Mouse (Mus musculus) small intestine, adult 2 months (tissue): ENCODE results near the gene Tradd. TPM values are rescaled to one million over a fixed set of nuclear protein-coding genes. Genes with fewer than 3 reads are reported as not detected.
A peak's percentile ranks its signal among the peaks of the same experiment; 100 is the strongest.

ENCODE experiments used
- H3K27ac ChIP-seq: fragments of 200-500 bp; 2 replicates; pipeline ENCODE4 v1.5.1; 2012; ENCODE audit warnings: low read depth, low read length, control low read depth, inconsistent platforms; ENCODE audit not compliant: insufficient read depth
- H3K27me3 ChIP-seq: fragments of 200-500 bp; 2 replicates; pipeline ENCODE4 v1.6.1; 2012; ENCODE audit warnings: mild to moderate bottlenecking, moderate library complexity, low read length, inconsistent platforms; ENCODE audit not compliant: control insufficient read depth, insufficient read depth
- H3K36me3 ChIP-seq: fragments of 200-500 bp; 2 replicates; pipeline ENCODE4 v1.6.1; 2012; ENCODE audit warnings: mild to moderate bottlenecking, low read length, control low read depth, inconsistent platforms; ENCODE audit not compliant: control insufficient read depth, insufficient read depth
- H3K4me1 ChIP-seq: fragments of 200-500 bp; 2 replicates; pipeline ENCODE4 v1.6.1; 2012; ENCODE audit warnings: low read length, inconsistent platforms, mixed read lengths; ENCODE audit not compliant: control insufficient read depth, insufficient read depth, insufficient read length
- H3K4me3 ChIP-seq: fragments of 200-500 bp; 2 replicates; pipeline ENCODE4 v1.5.1; 2012; ENCODE audit warnings: low read depth, mild to moderate bottlenecking, control low read depth, inconsistent platforms, low read length, moderate library complexity
- CTCF ChIP-seq: fragments of 200-500 bp; IDR thresholded peaks from 2 replicates; pipeline ENCODE4 v1.5.1; 2012; ENCODE audit warnings: low read depth, mild to moderate bottlenecking, control low read depth, inconsistent platforms, low read length, moderate library complexity, mixed read lengths; ENCODE audit not compliant: insufficient replicate concordance, insufficient read length; ENCODE audit errors: extremely low read depth
- POLR2A ChIP-seq: fragments of 200-500 bp; IDR thresholded peaks from 2 replicates; pipeline ENCODE4 v1.6.1; 2012; ENCODE audit warnings: low read depth, mild to moderate bottlenecking, control low read depth, inconsistent platforms, low read length, moderate library complexity
- WGBS: fragments of 180-500 bp; shearing (Covaris S2); methylation state at CpG from one replicate; pipeline ENCODE4 v1.1.7; 2018; 5-methylcytosine and 5-hydroxymethylcytosine counted together
- polyA plus RNA-seq: library from polyadenylated mRNA; depleted of rRNA; stranded (reverse); fragments of >200 nt; gene quantifications from 2 replicates; pipeline ENCODE4 v1.2.3, GENCODE M21; 2012

Tradd gene
- polyA plus RNA-seq, 1 experiment, result 112 TPM

DNA sequence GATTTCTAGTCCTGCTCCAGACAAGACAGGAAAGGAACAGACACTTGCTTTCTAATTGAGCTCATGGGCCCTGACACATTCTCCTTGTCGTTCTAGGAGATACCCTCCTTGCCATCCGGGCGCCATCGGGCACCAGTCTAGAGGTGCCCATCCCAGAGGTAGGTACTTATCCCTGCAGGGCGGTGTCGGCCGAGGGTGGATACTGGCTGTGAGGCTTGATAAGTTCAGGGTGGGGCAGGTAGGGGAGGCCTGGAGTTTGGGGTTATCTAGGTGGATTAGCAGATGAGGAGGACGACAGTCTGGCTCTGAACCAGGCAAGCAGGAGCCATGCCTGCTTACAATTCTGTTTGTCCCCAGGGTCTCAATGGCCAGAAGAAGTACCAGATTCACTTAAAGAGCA is 35.6 kb upstream of the Tradd start:
- peaks cover 43% of the 10 kb centered on the region for H3K36me3 ChIP-seq
- no peak overlapping the region for H3K4me3 ChIP-seq
- no peaks in the 10 kb centered on the region for H3K27me3 ChIP-seq
- H3K4me1 ChIP-seq, result peaks cover 17% of the 10 kb centered on the region
- TF ChIP-seq POLR2A (no peak), CTCF (no peak)
- WGBS, result 59% methylated on average over 8 of the region's 8 CpGs
- no peak overlapping the region for H3K27ac ChIP-seq

DNA sequence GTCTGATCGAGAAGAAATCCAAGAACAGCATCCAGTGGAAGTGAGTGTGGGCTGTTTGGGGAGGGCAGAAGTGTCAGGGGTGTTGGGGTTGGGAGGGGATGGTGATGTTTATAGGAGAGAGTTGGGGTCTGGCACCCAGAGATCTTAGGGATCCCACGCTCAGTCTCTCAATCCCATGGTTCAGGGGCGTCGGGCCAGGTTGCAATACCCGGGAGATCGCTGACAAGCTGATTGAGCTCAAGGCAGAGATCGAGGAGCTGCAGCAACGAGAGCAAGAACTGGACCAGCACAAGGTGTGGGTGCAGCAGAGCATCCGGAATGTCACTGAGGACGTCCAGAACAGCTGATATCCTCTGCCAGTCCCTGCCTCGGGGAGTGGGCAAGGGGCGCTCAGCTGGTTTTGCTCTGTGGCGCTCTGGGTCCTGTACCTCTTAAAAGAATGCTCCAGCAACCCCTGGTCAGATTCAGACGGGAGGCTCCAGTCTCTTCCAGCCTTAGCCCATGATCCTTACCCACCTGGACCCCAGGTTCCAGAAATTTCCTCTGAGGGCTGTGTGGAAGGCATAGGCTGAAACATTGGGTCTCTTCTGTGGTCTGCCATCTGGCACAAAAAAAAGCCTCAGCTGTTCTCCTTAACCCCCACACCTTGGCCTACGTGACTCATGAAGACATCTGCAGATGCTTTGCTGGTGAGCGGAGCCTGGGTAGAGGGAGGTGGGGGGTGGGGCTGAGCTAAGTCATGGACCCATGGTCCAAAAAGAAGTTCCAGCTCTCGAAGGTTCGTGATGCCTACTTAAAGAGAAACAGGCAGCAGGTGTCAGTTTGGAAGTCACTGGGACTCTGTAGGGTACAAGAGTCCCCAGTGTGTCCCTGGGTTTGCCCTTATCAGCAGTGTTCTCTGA is 34.2 kb upstream of the Tradd start:
- 25% methylated on average over 18 of the region's 18 CpGs for WGBS
- no peak overlapping the region for H3K27ac ChIP-seq
- no peak for TF ChIP-seq CTCF
- TF ChIP-seq POLR2A, result no peak
- H3K36me3 ChIP-seq, result peaks cover 32% of the 10 kb centered on the region
- H3K27me3 ChIP-seq, result no peaks in the 10 kb centered on the region
- peaks cover 12% of the 10 kb centered on the region for H3K4me1 ChIP-seq
- peak overlapping the region; percentile 94 for H3K4me3 ChIP-seq

DNA sequence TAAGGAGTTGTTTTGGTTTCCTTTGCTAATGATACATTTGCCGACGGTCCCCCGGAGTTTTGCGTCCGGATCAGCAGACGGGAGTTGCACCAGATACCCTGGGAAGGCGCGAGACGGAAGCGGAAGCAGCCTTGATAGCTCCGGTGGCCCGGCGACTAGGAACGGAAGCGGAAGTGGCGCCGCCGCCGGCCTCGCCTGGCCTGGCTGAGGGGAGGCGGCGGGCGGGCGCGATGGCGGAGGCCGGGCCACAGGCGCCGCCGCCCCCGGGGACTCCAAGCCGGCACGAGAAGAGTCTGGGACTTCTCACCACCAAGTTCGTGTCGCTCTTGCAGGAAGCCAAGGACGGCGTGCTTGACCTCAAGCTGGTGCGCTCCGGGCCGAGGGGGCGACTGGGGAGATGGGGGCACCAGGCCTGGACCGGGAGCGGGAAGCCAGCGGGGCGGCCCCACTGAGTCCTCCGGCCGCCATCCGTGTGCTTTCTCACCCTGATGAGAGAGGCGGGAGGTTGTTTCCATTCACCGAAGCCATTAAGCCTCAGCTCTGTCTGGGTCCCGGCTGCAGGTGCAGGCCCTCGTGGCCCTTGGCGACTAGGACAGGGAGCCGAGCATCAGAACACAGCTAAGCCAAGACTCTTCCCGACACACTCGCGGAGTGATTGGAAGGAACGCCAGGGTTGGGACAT is 33.2 kb upstream of the Tradd start, which contains the start of gene E2f4:
TSS of gene E2f4 (plus strand) at position 153 of the 682 bp plus-strand sequence.
- Histone ChIP-seq H3K27me3 (no peaks in the 10 kb centered on the region), H3K4me3 (peak within 1 kb of the TSS; percentile 94), H3K27ac (peak within 1 kb of the TSS; percentile 28; the same call in 1 of the 2 replicates), H3K4me1 (peaks cover 12% of the 10 kb centered on the region), H3K36me3 (peaks cover 24% of the 10 kb centered on the region)
- TF ChIP-seq CTCF (no peak), POLR2A (peak; percentile 87)
- under 1% methylated on average over 58 of the region's 58 CpGs for WGBS

DNA sequence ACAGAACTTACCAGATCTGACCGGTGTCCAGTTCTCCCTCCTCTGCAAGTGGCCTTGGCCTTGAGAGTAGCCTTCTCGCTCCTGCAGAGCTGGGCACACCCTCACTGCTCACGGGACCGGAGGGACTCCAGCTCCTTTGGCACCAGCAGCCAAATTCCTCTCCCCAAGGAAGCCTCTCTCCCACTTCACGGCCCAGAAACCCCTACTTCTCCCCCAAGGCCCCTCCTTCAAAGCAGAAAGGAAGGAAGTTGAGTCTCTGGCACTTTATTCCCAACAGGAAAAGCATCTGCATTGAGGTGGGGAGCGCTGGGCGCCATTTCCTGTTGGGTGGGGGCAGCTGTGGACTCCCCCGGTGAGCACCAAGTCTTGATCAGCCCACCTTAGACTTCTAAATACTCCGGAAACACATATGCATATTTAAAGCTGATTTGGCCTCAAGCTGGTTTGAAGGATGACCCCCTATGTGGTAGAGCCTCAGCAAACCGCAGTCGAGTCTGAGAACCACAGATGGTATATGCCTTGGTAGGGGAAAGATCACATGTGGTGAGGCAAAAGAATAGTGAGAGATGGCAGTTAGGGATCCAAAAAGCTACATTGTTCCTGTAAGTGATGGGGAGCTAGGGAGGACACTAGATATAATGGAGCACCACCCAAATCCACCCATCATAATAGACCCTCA is 31.6 kb upstream of the Tradd start, which contains the start of gene Exoc3l:
TSS of gene Exoc3l (minus strand) at position 207 of the 679 bp plus-strand sequence.
- Histone ChIP-seq H3K36me3 (peaks cover 12% of the 10 kb centered on the region), H3K27ac (no peak within 1 kb of the TSS), H3K27me3 (no peaks in the 10 kb centered on the region), H3K4me1 (peaks cover 12% of the 10 kb centered on the region), H3K4me3 (peak within 1 kb of the TSS; percentile 20)
- 65% methylated on average over 11 of the region's 11 CpGs for WGBS
- no peak for TF ChIP-seq POLR2A
- no peak for TF ChIP-seq CTCF

DNA sequence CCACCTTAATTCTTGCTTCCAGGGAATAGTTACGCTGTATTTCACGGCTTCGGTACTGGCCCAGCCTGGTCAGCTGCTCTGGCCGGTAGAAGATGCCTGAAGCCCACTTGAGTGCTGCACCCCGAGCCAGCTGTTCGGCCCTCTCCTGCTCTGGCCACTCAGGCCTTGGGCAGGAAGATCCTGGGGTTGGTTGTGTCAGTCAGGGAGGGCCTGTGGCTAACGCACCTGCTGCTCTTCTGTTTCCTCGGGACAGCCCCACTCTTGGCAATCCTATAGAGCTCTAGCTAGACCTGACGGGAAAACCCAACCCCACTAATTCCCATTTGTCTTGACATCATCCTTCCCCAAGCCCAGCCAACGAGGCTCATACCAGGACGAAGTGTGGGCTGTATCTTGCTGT is 30.8 kb upstream of the Tradd start:
- TF ChIP-seq POLR2A, result no peak
- TF ChIP-seq CTCF, result no peak
- Histone ChIP-seq H3K36me3 (peaks cover 6% of the 10 kb centered on the region), H3K4me1 (peaks cover 18% of the 10 kb centered on the region), H3K4me3 (peak overlapping the region; percentile 20), H3K27me3 (no peaks in the 10 kb centered on the region; the same call in 1 of the 2 replicates), H3K27ac (no peak overlapping the region)
- WGBS, result 71% methylated on average over 11 of the region's 11 CpGs

DNA sequence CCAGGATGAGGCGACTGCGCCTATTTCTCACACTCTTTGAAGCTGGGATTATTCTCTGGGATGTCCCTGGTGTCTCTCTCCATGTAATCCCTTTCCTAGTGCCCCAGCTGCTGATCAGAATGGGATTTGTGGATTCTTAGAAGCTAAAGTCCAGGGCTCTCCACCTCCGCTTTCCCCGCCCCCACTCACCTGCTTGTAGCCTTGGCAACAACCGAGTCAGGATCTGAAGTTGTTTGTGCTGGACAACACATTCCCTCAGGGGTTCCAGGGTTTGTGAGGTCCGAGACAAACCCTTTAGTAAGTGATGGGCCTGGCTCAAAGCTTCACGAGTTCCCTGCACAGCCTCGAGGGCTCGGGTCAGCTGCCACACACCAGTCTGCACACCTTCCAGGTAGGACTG is 30.4 kb upstream of the Tradd start:
- Histone ChIP-seq H3K4me1 (peaks cover 21% of the 10 kb centered on the region), H3K4me3 (no peak overlapping the region), H3K36me3 (peaks cover 2% of the 10 kb centered on the region), H3K27ac (no peak overlapping the region), H3K27me3 (no peaks in the 10 kb centered on the region; the same call in 1 of the 2 replicates)
- no peak for TF ChIP-seq CTCF
- TF ChIP-seq POLR2A, result no peak
- 69% methylated on average over 9 of the region's 9 CpGs for WGBS
